Mouse (Mus musculus) limb, embryonic 14.5 days (tissue): ENCODE data around the gene Prkag2. TPM values are rescaled to one million over a fixed set of nuclear protein-coding genes. Genes with fewer than 3 reads are reported as not detected.

Source experiments
- ATAC-seq: fragments of 200-750 bp; cut with Nextera tagmentation; 2 replicates; pipeline ENCODE4 v1.8.0; 2017; ENCODE audit warnings: low read depth, moderate number of reproducible peaks, moderate TSS enrichment; ENCODE audit not compliant: low FRiP score
- DNase-seq: peaks from one replicate; pipeline ENCODE4 v3.0.0-alpha.2; 2015; ENCODE audit warnings: low spot score
- H3K27ac ChIP-seq: fragments of 300-500 bp; sonication (generic); replicated peaks from 2 replicates; pipeline ENCODE4 v1.5.1; 2014; ENCODE audit warnings: low read depth, mild to moderate bottlenecking, low read length, moderate library complexity, mixed read lengths
- H3K27me3 ChIP-seq: fragments of 300-500 bp; sonication (generic); 2 replicates; pipeline ENCODE4 v1.6.1; 2014; ENCODE audit warnings: low read length, mixed read lengths; ENCODE audit not compliant: control insufficient read depth, insufficient read depth
- H3K36me3 ChIP-seq: fragments of 300-500 bp; sonication (generic); 2 replicates; pipeline ENCODE4 v1.6.1; 2014; ENCODE audit warnings: mild to moderate bottlenecking, low read length, moderate library complexity, mixed read lengths; ENCODE audit not compliant: control insufficient read depth, insufficient read depth
- H3K4me1 ChIP-seq: fragments of 300-500 bp; sonication (generic); 2 replicates; pipeline ENCODE4 v1.6.1; 2014; ENCODE audit warnings: antibody characterized with exemption, low read length, mixed read lengths; ENCODE audit not compliant: control insufficient read depth, insufficient read depth
- H3K4me2 ChIP-seq: fragments of 300-500 bp; sonication (generic); replicated peaks from 2 replicates; pipeline ENCODE4 v1.6.1; 2014; ENCODE audit warnings: low read depth, mild to moderate bottlenecking, low read length, moderate library complexity; ENCODE audit not compliant: severe bottlenecking
- H3K4me3 ChIP-seq: fragments of 300-500 bp; sonication (generic); replicated peaks from 2 replicates; pipeline ENCODE4 v1.5.1; 2014; ENCODE audit warnings: low read length
- H3K9ac ChIP-seq: fragments of 300-500 bp; sonication (generic); 2 replicates; pipeline ENCODE4 v1.6.1; 2014; ENCODE audit warnings: mild to moderate bottlenecking, low read depth, low read length, moderate library complexity; ENCODE audit not compliant: severe bottlenecking
- H3K9me3 ChIP-seq: fragments of 300-500 bp; sonication (generic); 2 replicates; pipeline ENCODE4 v1.6.1; 2016; ENCODE audit warnings: low read length; ENCODE audit not compliant: control insufficient read depth
- POLR2A ChIP-seq: fragments of 200-500 bp; IDR thresholded peaks from 2 replicates; pipeline ENCODE4 v1.8.0; 2012; ENCODE audit warnings: inconsistent platforms, mild to moderate bottlenecking, moderate library complexity, borderline replicate concordance; ENCODE audit not compliant: insufficient read depth, insufficient read length; ENCODE audit errors: extremely low read depth
- WGBS: fragments of 180-500 bp; shearing (Covaris S2); extraction: QIAGEN DNeasy Blood & Tissue Kit; methylation state at CpG from one replicate; pipeline ENCODE4 v1.1.7; 2014; 5-methylcytosine and 5-hydroxymethylcytosine counted together
- polyA plus RNA-seq, 2 experiments: library from polyadenylated mRNA; depleted of rRNA in 1 of 2; stranded (reverse) in 1 of 2; unstranded in 1 of 2; fragments of >200 nt; fragmentation: Nextera tagmentation in 1 of 2; extraction: Ambion mirVana in 1 of 2; gene quantifications; 2 replicates each; pipeline versions ENCODE4 v1.2.1 to v1.2.3; 2012 to 2014

The Prkag2 gene
- polyA plus RNA-seq, 2 experiments = 21.3 to 32.6 TPM

- H3K4me2 ChIP-seq = no peak overlapping the region
- WGBS = 26% methylated on average over 8 of the region's 8 CpGs
- no peak overlapping the region for H3K27ac ChIP-seq
- ATAC-seq (no peak), DNase-seq (no peak)
- H3K27me3 ChIP-seq = no peaks in the 10 kb centered on the region
- no peaks in the 10 kb centered on the region for H3K36me3 ChIP-seq
- no peaks in the 10 kb centered on the region for H3K4me1 ChIP-seq
- no peak overlapping the region for H3K9ac ChIP-seq
- no peak overlapping the region for H3K4me3 ChIP-seq
- no peak for TF ChIP-seq POLR2A
- H3K9me3 ChIP-seq = no peaks in the 10 kb centered on the region
Measured at GRCm38 (mm10) chr5:24927706-24928105, 172.7 kb downstream of the Prkag2 start.

GRCm38 (mm10) chr5:24919155-24919554 lies 181.3 kb downstream of the Prkag2 start:
- Histone ChIP-seq H3K27me3 (no peaks in the 10 kb centered on the region), H3K4me2 (no peak overlapping the region), H3K4me1 (no peaks in the 10 kb centered on the region), H3K9me3 (no peaks in the 10 kb centered on the region), H3K36me3 (no peaks in the 10 kb centered on the region), H3K27ac (no peak overlapping the region), H3K4me3 (no peak overlapping the region), H3K9ac (no peak overlapping the region)
- ATAC-seq (no peak), DNase-seq (peak; percentile 32)
- no peak for TF ChIP-seq POLR2A
- WGBS = 86% methylated on average over 1 of the region's 1 CpGs

GRCm38 (mm10) chr5:24916511-24916910 lies 183.9 kb downstream of the Prkag2 start:
- Histone ChIP-seq H3K27ac (no peak overlapping the region), H3K9me3 (no peaks in the 10 kb centered on the region)

GRCm38 (mm10) chr5:24915119-24915518 lies 185.3 kb downstream of the Prkag2 start:
- 50% methylated on average over 5 of the region's 5 CpGs for WGBS

More at GRCm38 (mm10) chr5:24916511-24916910, 183.9 kb downstream of the Prkag2 start:
- H3K4me2 ChIP-seq = no peak overlapping the region
- TF ChIP-seq POLR2A = no peak
- H3K9ac ChIP-seq = no peak overlapping the region
- no peak overlapping the region for H3K4me3 ChIP-seq
- ATAC-seq = no peak
- DNase-seq = no peak
- H3K4me1 ChIP-seq = no peaks in the 10 kb centered on the region
- H3K36me3 ChIP-seq = no peaks in the 10 kb centered on the region
- no peaks in the 10 kb centered on the region for H3K27me3 ChIP-seq
- 80% methylated on average over 4 of the region's 4 CpGs for WGBS

GRCm38 (mm10) chr5:24913656-24914055 lies 186.8 kb downstream of the Prkag2 start:
- H3K9ac ChIP-seq = no peak overlapping the region
- no peaks in the 10 kb centered on the region for H3K9me3 ChIP-seq
- H3K36me3 ChIP-seq = no peaks in the 10 kb centered on the region
- no peak overlapping the region for H3K27ac ChIP-seq
- H3K4me3 ChIP-seq = no peak overlapping the region
- TF ChIP-seq POLR2A = no peak
- no peaks in the 10 kb centered on the region for H3K4me1 ChIP-seq
- H3K27me3 ChIP-seq = no peaks in the 10 kb centered on the region
- ATAC-seq (no peak), DNase-seq (no peak)
- H3K4me2 ChIP-seq = no peak overlapping the region
- 76% methylated on average over 6 of the region's 6 CpGs for WGBS

More at GRCm38 (mm10) chr5:24915119-24915518, 185.3 kb downstream of the Prkag2 start:
- TF ChIP-seq POLR2A = no peak
- Histone ChIP-seq H3K4me2 (no peak overlapping the region), H3K4me3 (no peak overlapping the region), H3K27me3 (no peaks in the 10 kb centered on the region), H3K36me3 (no peaks in the 10 kb centered on the region), H3K9me3 (no peaks in the 10 kb centered on the region), H3K9ac (no peak overlapping the region), H3K27ac (no peak overlapping the region), H3K4me1 (no peaks in the 10 kb centered on the region)
- DNase-seq (no peak), ATAC-seq (no peak)
